Mouse (Mus musculus) small intestine, adult 2 months (tissue): Measurements from ENCODE around the gene A630001G21Rik.

ENCODE experiments used
- CTCF ChIP-seq: fragments of 200-500 bp; IDR thresholded peaks from 2 replicates; pipeline ENCODE4 v1.5.1; 2012; ENCODE audit warnings: low read depth, mild to moderate bottlenecking, control low read depth, inconsistent platforms, low read length, moderate library complexity, mixed read lengths; ENCODE audit not compliant: insufficient replicate concordance, insufficient read length; ENCODE audit errors: extremely low read depth
- POLR2A ChIP-seq: fragments of 200-500 bp; IDR thresholded peaks from 2 replicates; pipeline ENCODE4 v1.6.1; 2012; ENCODE audit warnings: low read depth, mild to moderate bottlenecking, control low read depth, inconsistent platforms, low read length, moderate library complexity

GRCm38 (mm10) chr1:85775136-85775535 is 3.3 kb downstream of the A630001G21Rik start:
- TF ChIP-seq CTCF, result no peak
- TF ChIP-seq POLR2A, result no peak
